Comparison of ENCODE assay signal across 20 mouse cellular contexts in the genomic region with DNA sequence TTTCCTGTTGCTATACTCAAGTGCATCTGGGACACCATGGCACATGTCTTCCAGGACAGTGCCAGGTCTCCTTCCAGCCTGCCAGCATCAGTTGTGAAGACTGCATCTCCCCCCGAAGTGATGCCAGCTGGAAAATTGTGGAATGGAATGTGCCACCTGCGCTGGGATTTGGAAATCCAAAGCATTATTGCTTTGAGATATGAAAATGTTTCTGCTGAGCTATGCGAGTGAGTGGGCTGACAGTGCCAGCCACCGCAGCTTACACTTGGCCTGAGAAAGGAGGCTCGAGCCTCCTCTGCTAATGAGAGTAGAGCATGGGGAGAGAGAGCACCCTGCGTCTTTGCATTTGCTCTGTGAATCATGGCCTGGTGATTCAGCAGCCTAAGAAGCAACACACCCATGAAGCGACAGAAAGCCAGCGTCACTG. TPM values are rescaled to one million over a fixed set of nuclear protein-coding genes. Genes with fewer than 3 reads are reported as not detected.
DNase-seq lines count a peak whose midpoint lies in the region; ATAC-seq and TF ChIP-seq lines count a peak whose summit lies in the region.
"Had no signal": no experiment of that assay in that cellular context is flagged by ENCODE, and none has a peak within 500 bp of the region (broad histone marks: within the 10 kb centered on the region; RNA-seq: fewer than 3 reads in every experiment).

No protein-coding gene starts in this region.

- WGBS in heart, embryonic 12.5 days, result 63% methylated on average over 8 of the region's 8 CpGs
- 5% methylated on average over 8 of the region's 8 CpGs for WGBS in cerebellum, adult 2 months
- WGBS in kidney, embryonic 14.5 days, result 81% methylated on average over 8 of the region's 8 CpGs

- no peaks in the 10 kb centered on the region for H3K4me1 ChIP-seq in heart, embryonic 12.5 days (replicated peaks)
- H3K4me1 ChIP-seq in cerebellum, adult 2 months (ENCODE audit: control insufficient read depth, insufficient read depth, low read length), result peaks cover 28% of the 10 kb centered on the region
- no peaks in the 10 kb centered on the region for H3K4me1 ChIP-seq in kidney, embryonic 14.5 days (ENCODE audit: control insufficient read depth, insufficient read depth, low read length)
- H3K4me1 ChIP-seq: heart, embryonic 13.5 days; stomach, embryonic 15.5 days had no signal

- TF ChIP-seq CTCF in cerebellum, adult 2 months (IDR thresholded peaks at IDR 0.05; ENCODE audit: borderline replicate concordance, insufficient read depth, low read depth, low read length), result no peak

- no peak for TF ChIP-seq POLR2A in cerebellum, adult 2 months (IDR thresholded peaks at IDR 0.05; ENCODE audit: borderline replicate concordance, insufficient read depth, low read length)

- no peaks in the 10 kb centered on the region for H3K36me3 ChIP-seq in heart, embryonic 12.5 days
- no peaks in the 10 kb centered on the region for H3K36me3 ChIP-seq in kidney, embryonic 14.5 days (ENCODE audit: control insufficient read depth, insufficient read depth, low read length)
- H3K36me3 ChIP-seq: heart, embryonic 13.5 days; limb, embryonic 10.5 days; stomach, embryonic 15.5 days had no signal

- H3K27me3 ChIP-seq in heart, embryonic 12.5 days (replicated peaks), result peaks cover 46% of the 10 kb centered on the region
- H3K27me3 ChIP-seq in cerebellum, adult 2 months (ENCODE audit: control insufficient read depth, insufficient read depth, low read length), result no peaks in the 10 kb centered on the region
- H3K27me3 ChIP-seq in kidney, embryonic 14.5 days (ENCODE audit: control insufficient read depth, insufficient read depth, low read length), result no peaks in the 10 kb centered on the region
- H3K27me3 ChIP-seq: stomach, embryonic 15.5 days had no signal

- H3K9me3 ChIP-seq in heart, embryonic 12.5 days (replicated peaks), result no peaks in the 10 kb centered on the region
- H3K9me3 ChIP-seq in kidney, embryonic 14.5 days (ENCODE audit: control insufficient read depth, low read length), result no peaks in the 10 kb centered on the region
- H3K9me3 ChIP-seq: heart, embryonic 13.5 days; limb, embryonic 10.5 days; stomach, embryonic 15.5 days had no signal

- intact Hi-C loops in left cerebral cortex, postnatal 4 days (cut with DNase I), result no loop called here

- no peak overlapping the region for H3K9ac ChIP-seq in heart, embryonic 12.5 days
- H3K9ac ChIP-seq in kidney, embryonic 14.5 days (ENCODE audit: low read depth, low read length), result no peak overlapping the region
- H3K9ac ChIP-seq: heart, embryonic 13.5 days; liver, postnatal 0 days; stomach, embryonic 15.5 days had no signal

- H3K4me3 ChIP-seq in heart, embryonic 12.5 days, result no peak overlapping the region
- no peak overlapping the region for H3K4me3 ChIP-seq in cerebellum, adult 2 months (replicated peaks; ENCODE audit: insufficient read depth, low read depth, low read length)
- H3K4me3 ChIP-seq in kidney, embryonic 14.5 days (ENCODE audit: low read length), result no peak overlapping the region
- H3K4me3 ChIP-seq: heart, embryonic 13.5 days; limb, embryonic 10.5 days; stomach, embryonic 15.5 days had no signal

- H3K4me2 ChIP-seq in heart, embryonic 12.5 days, result no peak overlapping the region
- H3K4me2 ChIP-seq in kidney, embryonic 14.5 days (replicated peaks; ENCODE audit: low read depth, low read length), result no peak overlapping the region
- H3K4me2 ChIP-seq: heart, embryonic 13.5 days; stomach, embryonic 15.5 days had no signal

- H3K27ac ChIP-seq in heart, embryonic 12.5 days (ENCODE audit: poor library complexity, severe bottlenecking), result no peak overlapping the region
- peak overlapping the region; percentile 81 for H3K27ac ChIP-seq in cerebellum, adult 2 months (ENCODE audit: insufficient read depth, low read length)
- H3K27ac ChIP-seq in kidney, embryonic 14.5 days (ENCODE audit: low read depth, low read length), result no peak overlapping the region
- H3K27ac ChIP-seq: heart, embryonic 13.5 days; limb, embryonic 10.5 days; stomach, embryonic 15.5 days had no signal

- peak; percentile 61 for DNase-seq in heart, adult 11 months
- peak; percentile 56 for DNase-seq in NIH3T3 (ENCODE audit: low read depth)
- DNase-seq in cerebellum, adult 2 months, result peak; percentile 68 to 76
- DNase-seq in left cerebral cortex, postnatal 4 days, result peak; percentile 64
- DNase-seq in ovary, postnatal 36 days (ENCODE audit: low spot score), result no peak
- DNase-seq: adrenal gland, postnatal 25 days; gastrocnemius, postnatal 14 days; kidney, adult 18-20 months; liver, postnatal 0 days had no signal

- ATAC-seq in heart, embryonic 12.5 days (ENCODE audit: insufficient number of reproducible peaks, low FRiP score), result no peak
- ATAC-seq in kidney, embryonic 14.5 days (ENCODE audit: low FRiP score, low TSS enrichment), result no peak
- no peak for ATAC-seq in CD4-positive, CD25-positive, alpha-beta regulatory T cell, adult 4 months
- ATAC-seq: liver, postnatal 0 days; Patski had no signal

RNA-seq across cellular contexts. Expression of a gene that starts 5.9 kb away (rescaled TPM):
- not detected in 2 replicates for polyA plus RNA-seq in heart, embryonic 12.5 days (2016; fragmentation: Nextera tagmentation; extraction: Ambion mirVana)
- polyA plus RNA-seq in cerebellum, adult 2 months (2012; rRNA removed), result not detected in 2 replicates
- total RNA-seq in left cerebral cortex, postnatal 4 days (2021), result not detected
- polyA plus RNA-seq in kidney, embryonic 14.5 days (2014; fragmentation: Nextera tagmentation; extraction: Ambion mirVana), result not detected in 2 replicates
- polyA plus RNA-seq in CD4-positive, CD25-positive, alpha-beta regulatory T cell, adult 4 months (2017; shearing (Covaris generic)), result not detected
- total RNA-seq: adrenal gland, postnatal 25 days; common myeloid progenitor, adult 5-6 weeks; gastrocnemius, postnatal 14 days; megakaryocyte progenitor cell, adult 5-6 weeks; monocyte, adult 5-6 weeks had no signal
- polyA plus RNA-seq: heart, embryonic 13.5 days; hindbrain, embryonic 11.5 days; limb, embryonic 10.5 days; liver, postnatal 0 days; Patski; stomach, embryonic 15.5 days had no signal

RNA-seq across cellular contexts. Expression of a gene that starts 30.8 kb away (rescaled TPM):
- 0.18 TPM in 1 of 2 replicates, not detected in the other for polyA plus RNA-seq in heart, embryonic 12.5 days (2016; fragmentation: Nextera tagmentation; extraction: Ambion mirVana)
- polyA plus RNA-seq in cerebellum, adult 2 months (2012; rRNA removed), result 111 and 118 TPM in 2 replicates
- total RNA-seq in left cerebral cortex, postnatal 4 days (2021), result 1 to 10 TPM; 3.9 to 4.1 TPM
- 0.15 and 0.41 TPM in 2 replicates for polyA plus RNA-seq in kidney, embryonic 14.5 days (2014; fragmentation: Nextera tagmentation; extraction: Ambion mirVana)
- polyA plus RNA-seq in CD4-positive, CD25-positive, alpha-beta regulatory T cell, adult 4 months (2017; shearing (Covaris generic)), result under 1 TPM in 1 of 2 experiments, not detected in 1; 0.20 TPM
- total RNA-seq: common myeloid progenitor, adult 5-6 weeks; megakaryocyte progenitor cell, adult 5-6 weeks; monocyte, adult 5-6 weeks had no signal
- polyA plus RNA-seq: liver, postnatal 0 days had no signal

Comparison
In these comparisons a context has a peak if more than half of its experiments do, and no peak if none do; other contexts are left out.
1. RNA of a gene that starts 30.8 kb away (polyA plus RNA-seq): 111 to 118 TPM in cerebellum, adult 2 months; 0.20 TPM in CD4-positive, CD25-positive, alpha-beta regulatory T cell, adult 4 months, 0.15 to 0.41 TPM in kidney, embryonic 14.5 days and 0.18 TPM in heart, embryonic 12.5 days; every median in the first group is over 10 times any median in the second.